Mouse (Mus musculus): Measurements from ENCODE around the gene Flt3l.
"Not testable (repeated sequence)": the region's sequence is repeated elsewhere in the genome, so short reads cannot be mapped to it uniquely, and the experiment has no call there.

The Flt3l gene

GRCm38 (mm10) chr7:45141319-45141718 is 5.1 kb upstream of the Flt3l start:
- no peak for DNase-seq

DNA sequence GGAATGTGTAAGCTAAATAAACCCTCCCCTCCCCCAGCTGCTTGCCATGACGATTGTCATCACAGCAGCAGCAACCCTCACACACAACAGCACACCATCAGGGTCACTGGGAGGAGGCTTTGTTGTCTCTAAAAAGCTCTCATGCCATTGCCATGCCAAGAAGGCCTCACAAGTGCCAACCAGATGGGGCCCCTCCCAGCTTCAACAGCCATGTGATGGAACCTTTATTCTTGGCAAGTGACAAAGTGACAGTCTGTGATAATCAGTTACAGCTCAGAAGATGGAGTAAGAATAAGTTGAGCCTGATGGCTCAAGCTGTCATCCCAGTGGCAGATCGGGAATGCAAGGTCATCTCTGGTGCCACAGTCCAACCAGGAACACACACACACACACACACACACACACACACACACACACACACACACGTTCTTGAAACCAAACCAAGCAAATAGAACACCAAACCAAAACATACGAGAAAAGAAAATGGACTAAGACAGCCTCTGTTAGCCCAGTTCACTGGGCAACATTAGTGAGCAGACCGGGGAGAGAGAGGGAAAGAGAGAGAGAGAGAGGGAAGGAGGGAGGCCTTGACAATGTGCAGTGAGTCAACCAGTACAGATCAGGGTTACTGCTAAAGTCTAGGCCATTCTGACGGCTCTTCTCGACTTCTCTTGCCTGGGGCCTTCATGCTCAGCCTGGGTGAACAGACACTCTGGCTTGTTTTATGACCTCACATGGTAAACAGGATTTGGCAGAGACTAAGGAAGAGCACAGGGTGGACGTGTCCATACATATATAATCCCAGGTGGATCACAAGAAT is 3.9 kb upstream of the Flt3l start:
- DNase-seq: no peak

GRCm38 (mm10) chr7:45138403-45138802 is 2.2 kb upstream of the Flt3l start:
- DNase-seq: no peak

GRCm38 (mm10) chr7:45137171-45138006 is 1.2 kb upstream of the Flt3l start:
- peak; percentile 14 for DNase-seq

DNA sequence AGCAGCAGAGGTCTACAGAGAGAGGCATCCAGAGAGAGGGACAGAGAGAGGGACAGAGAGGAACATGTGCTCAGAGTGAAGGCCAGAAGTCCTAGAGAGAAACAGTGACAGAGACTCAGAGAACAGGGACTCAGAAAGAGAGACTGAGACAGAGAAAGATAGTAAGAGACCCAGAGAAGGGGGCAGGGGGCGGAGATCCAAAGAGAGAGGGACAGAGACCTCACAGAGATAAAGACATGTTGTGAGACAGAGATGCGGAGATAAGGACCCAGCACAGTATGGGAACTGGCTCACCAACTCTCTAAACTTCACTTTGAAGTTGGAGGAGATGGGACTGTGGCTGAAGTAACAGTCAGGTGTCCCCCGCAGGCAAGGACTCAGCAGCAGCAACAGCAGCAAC is 862 bp downstream of the Flt3l start:
- DNase-seq: no peak

DNA sequence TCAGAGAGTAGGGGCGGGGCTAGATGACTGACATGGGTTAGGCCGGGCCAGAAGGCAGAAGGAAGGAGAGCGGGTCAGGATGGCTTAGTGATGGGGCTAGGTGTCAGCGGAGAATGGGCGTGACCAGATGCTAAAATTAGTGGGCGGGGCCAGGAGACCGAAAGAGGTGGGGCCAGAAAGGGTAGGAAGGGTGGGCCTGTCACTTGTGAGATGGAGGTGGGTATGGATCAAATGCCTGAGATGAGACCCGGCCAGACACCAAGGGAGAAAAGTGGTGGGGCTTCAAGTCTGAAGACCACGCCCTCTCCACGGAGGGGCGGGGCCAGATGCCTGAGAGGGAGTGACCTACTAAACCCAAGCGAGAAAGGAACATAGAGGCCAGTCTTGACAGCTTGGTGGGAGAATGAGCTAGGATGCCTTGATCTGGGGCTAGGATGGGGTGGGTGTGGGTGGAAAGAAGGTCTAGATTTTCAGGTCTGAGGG is 1.6 kb downstream of the Flt3l start:
- peak; percentile 26 for DNase-seq

GRCm38 (mm10) chr7:45133446-45134159 is 2.6 kb downstream of the Flt3l start:
- DNase-seq: peak; percentile 13

GRCm38 (mm10) chr7:45131850-45132249 is 4.4 kb downstream of the Flt3l start:
- DNase-seq: peak; percentile 12

DNA sequence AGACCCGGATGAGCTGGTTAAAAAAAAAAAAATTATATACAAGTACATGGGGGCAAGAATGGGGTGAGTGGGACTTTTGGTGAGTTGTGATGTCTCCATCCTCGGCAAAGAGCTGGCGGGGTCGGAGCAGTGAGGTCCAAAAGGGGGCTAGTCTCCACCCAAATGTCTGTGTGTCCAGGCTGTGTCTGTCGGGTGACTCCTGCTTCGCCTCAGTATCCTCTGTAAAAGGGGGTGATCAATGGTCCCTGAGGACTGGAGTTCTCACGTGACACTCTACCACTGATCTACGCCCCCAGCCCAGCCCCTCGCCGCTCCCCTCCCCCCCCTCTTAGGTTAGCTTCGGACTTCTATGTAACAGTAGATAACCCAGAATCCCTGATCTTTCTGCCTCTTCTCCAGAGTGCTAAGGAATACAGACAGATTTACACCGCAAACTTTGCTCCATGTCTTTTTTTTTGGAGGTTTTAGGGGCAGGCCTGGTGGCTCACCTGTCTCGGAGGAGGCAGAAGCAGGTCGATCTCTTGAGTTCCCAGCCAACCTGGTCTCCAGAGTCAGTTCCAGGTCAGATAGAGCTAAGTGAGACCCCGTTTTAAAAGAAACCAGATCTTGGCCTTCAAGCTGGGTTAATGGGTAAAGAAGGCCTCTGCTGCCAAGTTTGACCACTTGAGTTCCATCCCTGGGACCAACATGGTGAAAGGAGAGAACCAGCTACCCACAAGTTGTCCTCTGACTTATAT is 6.3 kb downstream of the Flt3l start:
- DNase-seq: peak; percentile 25

GRCm38 (mm10) chr7:45129318-45129717 is 6.9 kb downstream of the Flt3l start:
- no peak for DNase-seq

DNA sequence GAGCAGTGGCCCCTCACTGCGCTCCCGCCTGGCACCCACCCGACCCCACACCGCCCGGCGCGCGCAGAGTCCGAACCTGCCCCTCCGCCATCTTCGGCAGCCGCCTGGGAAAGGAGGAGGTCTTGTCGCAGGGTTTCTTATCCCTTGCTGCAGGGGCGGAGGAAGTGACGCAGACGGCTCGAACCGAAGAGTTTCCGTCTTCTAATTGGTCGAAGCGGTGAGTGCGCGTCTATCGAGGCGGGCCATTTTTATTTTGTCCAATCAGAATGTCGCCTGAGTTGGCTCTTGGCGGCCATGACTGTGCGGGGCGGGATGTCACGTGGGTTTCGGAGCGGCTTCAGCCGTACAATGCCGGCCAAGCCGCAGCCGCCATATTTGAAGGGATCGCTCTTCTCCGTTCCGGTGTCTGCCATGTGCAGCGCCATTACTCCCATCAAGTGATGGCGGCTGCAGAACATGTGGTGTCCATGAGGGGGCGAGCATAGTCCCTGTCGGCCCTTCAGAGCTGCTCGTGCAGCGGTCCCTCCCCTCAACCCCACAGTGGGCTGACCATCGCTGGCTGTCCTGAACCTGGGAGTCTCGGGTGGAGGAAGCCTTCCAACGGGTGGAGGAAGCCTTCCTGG is 7.5 kb downstream of the Flt3l start, which contains the start of gene Rpl13a:
Gene Rpl13a (minus strand): TSS at position 138 of the 623 bp plus-strand sequence.
- peak; percentile 98 for DNase-seq

DNA sequence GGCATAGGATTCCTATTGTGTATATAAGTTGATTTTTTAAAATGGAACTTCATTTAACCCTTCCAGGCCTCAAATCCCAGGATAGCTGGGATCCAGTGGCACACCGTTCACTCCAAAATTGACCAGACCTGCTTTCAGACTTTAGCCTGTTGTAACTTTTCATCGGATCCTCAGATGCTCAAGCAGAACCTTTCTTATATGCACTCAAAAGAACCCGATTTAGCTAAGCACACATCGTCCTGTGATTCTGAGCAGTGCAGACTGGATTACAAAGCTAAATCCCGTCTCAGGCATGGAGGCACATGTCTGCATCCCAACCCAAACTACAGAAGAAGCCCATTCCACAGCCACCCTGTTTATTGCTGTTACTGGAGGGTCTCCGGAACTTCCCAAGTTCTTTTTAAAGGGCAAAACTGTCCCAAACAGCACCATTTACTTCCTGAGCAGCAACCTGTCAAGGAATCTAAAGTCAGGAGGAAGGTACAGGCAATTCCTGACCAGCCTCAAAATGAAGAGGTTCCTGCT is 8.5 kb downstream of the Flt3l start:
- DNase-seq: peak; percentile 17

- DNase-seq: peak; percentile 25
Measured at GRCm38 (mm10) chr7:45126844-45127699, 9.2 kb downstream of the Flt3l start.

DNA sequence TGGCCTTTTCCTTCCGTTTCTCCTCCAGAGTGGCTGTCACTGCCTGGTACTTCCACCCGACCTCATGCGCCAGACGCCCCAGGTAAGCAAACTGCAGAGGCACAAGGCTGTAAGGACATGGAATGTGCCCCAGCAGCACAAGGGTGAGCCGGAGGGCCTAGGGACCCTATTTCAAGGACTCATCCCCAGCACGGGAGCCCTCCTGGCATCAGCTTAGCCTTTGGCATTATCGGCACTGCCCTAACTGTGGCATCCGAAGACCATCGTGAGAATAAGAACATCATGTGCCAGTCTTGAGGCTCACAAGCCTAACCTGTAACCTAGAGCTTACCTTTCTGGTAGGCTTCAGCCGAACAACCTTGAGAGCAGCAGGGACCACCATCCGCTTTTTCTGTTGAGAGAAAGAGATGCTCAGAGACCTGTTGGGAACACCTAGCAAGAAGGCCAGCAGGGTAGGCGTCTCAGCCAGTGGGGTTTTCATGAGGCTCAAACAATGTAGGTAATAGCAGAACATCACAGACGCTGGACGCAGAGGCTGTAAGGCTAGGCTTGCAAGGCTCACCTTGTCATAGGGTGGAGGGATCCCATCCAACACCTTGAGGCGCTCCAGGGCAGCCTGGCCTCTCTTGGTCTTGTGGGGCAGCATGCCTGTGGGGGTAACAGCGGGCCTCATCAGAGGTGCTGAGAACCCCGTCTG is 9.9 kb downstream of the Flt3l start:
- DNase-seq: no peak

- DNase-seq: not testable (repeated sequence)
Measured at GRCm38 (mm10) chr7:45125649-45126048, 10.6 kb downstream of the Flt3l start.

GRCm38 (mm10) chr7:45125144-45125600 is 11.1 kb downstream of the Flt3l start:
- DNase-seq: no peak

GRCm38 (mm10) chr7:45124224-45125143 is 11.7 kb downstream of the Flt3l start, which contains the start of gene Rps11:
TSS of gene Rps11 (minus strand) at chr7:45124439.
- peak; percentile 98 for DNase-seq

DNA sequence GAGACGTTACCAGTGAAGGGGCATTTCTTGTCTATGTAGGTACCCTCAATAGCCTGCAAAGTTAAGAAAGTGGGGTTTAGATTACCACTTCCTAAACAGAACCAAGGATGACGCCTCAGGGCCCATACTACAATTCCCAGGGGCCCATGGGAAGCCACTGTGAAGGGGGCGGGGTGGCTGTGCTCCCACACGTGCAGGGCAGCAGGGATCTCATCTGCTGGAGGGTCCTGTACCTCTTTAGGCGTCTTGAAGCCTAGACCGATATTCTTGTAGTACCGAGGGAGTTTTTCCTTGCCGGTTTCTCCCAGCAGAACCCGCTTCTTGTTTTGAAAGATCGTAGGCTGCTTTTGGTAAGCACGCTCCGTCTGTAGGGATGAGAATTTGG is 13.1 kb downstream of the Flt3l start:
- no peak for DNase-seq

Measured in cerebellum, adult 8-10 months (tissue).